Mouse (Mus musculus) layer of hippocampus, adult 2 months (tissue): Measurements from ENCODE around the gene Ston1. TPM values are rescaled to one million over a fixed set of nuclear protein-coding genes. Genes with fewer than 3 reads are reported as not detected.

ENCODE experiments used
- DNase-seq, 2 experiments: peaks; one replicate each; pipeline ENCODE4 v3.0.0; 2022; ENCODE audit warnings: low spot score in 2 of 2
- H3K27ac ChIP-seq: fragments of 200-600 bp; 2 replicates; pipeline ENCODE4 v1.8.1; 2022
- H3K4me3 ChIP-seq: fragments of 200-600 bp; 2 replicates; pipeline ENCODE4 v1.8.1; 2022; ENCODE audit warnings: mild to moderate bottlenecking
- CTCF ChIP-seq: fragments of 200-600 bp; conservative IDR thresholded peaks from 2 replicates; pipeline ENCODE4 v1.8.1; 2022; ENCODE audit warnings: antibody characterized with exemption, mild to moderate bottlenecking, moderate library complexity
- long read RNA-seq, 2 experiments: library from polyadenylated mRNA; stranded (forward); transcript quantifications; one replicate each; pipeline ENCODE4 v2.0.0; 2021; ENCODE audit warnings: borderline mapping rate in 2 of 2
- total RNA-seq, 2 experiments: library from RNA; stranded (reverse); gene quantifications; 2 replicates each; pipeline ENCODE4 v1.2.3; 2021

Gene Ston1
- total RNA-seq, result 10 to 100 TPM; 14.1 to 17.1 TPM
- long read RNA-seq, experiment 1, partial matches to known transcripts, result 0 of 2 reads
- long read RNA-seq, experiment 1, other reads (novel, unspliced or antisense), result 2 of 2 reads
- long read RNA-seq, experiment 2, result 0 reads

DNA sequence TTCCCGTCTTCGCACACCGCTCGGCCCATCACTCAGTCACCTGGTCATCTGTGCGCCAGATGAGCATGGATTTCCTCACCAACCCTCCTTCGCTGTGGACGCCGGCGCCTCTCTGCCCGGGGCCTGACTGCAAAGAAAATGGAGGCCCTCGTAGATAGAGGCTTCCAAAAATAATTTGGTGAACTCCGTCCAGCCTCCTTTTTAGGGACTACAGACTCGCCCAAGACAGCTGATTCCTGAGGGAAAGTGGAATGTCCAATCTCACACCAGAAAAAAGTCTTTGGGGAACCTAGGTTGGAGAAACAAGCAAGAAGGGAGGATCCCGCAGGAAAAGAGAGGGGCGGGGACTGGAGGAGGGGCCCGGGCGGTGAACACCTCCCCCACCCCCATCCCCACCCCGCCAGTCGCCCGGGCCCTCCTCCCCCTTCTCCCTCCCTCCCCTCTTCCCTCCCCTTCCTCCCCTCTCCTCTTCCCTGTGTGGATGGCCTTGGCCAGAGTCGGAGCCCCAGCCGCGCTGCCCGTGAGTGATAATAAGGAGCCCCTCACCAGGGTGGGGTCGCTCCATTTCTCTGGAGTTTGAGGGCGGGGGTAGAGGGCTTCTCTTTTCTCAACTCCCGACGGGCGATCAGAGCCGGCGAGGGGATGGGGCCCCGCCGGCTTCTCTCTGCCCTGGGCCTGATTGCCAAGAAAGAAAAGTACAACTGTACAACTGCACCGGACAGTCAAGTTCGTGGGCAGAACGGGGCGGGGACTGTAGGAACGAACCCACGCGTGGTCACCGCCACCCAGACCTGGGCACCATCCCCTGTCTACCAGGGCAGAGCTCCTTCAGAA, at the start of gene Ston1:
TSS of gene Ston1 (plus strand) at position 463 of the 834 bp plus-strand sequence.
- Histone ChIP-seq H3K27ac (peak within 1 kb of the TSS; percentile 85), H3K4me3 (peak within 1 kb of the TSS; percentile 82)
- no peak; the same call in 1 of the 2 replicates for TF ChIP-seq CTCF
- no peak for DNase-seq

DNA sequence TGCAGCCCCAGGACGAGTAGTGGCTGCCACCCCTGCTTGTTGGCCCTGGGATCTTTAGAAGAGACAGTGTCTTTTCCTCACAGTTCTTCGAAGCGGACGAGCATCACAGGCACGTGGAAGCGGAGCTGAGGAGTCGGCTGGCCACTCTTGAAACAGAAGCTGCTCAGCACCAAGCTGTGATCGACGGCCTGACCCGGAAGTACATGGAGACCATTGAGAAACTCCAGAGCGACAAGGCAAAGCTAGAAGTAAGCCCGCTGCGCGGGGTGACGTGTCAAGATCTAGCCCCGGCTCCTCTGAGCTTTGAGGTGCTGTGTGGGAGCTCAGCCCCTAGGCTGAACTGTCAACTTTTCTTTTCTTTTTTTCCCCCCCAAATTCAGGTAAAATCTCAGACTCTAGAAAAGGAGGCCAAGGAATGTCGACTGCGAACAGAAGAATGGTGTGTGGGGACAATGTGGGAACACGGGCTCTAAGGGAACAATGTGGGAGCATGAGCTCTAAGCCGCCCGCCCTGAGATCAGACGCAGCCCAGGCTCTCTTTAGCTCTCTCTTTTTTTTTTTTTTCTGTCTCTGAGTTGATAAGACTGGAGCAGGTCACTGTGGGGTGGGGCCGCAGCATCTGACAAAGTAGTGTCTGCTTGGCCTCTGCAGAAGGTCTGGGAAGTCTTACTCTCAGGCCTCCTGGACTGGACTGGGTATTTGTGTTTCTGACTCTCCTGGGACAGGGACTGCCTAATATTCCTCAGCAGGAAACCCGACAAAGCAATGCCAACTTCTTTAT, 47.9 kb upstream of the Ston1 start:
- DNase-seq, result no peak
- no peak for TF ChIP-seq CTCF

DNA sequence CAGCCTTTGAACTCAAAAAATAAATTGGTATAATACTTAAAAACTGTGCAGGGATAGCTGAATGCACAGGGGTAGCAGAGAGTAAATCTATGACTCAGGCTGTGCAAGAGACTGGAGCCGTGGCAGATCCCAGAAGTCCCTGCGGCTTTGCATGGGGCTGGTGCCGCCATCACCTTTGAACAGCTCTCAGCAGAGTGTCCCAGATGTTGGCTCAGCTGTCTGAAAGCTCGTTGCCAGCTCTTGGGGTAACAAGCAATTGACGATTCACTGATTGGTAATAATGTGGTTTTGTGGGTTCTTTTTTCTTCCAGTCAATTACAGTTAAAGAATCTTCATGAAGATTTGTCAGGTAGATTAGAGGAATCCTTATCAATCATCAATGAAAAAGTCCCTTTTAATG, 47.1 kb upstream of the Ston1 start:
- DNase-seq, result no peak
- TF ChIP-seq CTCF, result no peak
- Histone ChIP-seq H3K4me3 (no peak overlapping the region), H3K27ac (peak overlapping the region; percentile 63; the same call in 1 of the 2 replicates)

More for the DNA sequence above, 47.9 kb upstream of the Ston1 start:
- Histone ChIP-seq H3K27ac (peak overlapping the region; percentile 63; the same call in 1 of the 2 replicates), H3K4me3 (no peak overlapping the region)

DNA sequence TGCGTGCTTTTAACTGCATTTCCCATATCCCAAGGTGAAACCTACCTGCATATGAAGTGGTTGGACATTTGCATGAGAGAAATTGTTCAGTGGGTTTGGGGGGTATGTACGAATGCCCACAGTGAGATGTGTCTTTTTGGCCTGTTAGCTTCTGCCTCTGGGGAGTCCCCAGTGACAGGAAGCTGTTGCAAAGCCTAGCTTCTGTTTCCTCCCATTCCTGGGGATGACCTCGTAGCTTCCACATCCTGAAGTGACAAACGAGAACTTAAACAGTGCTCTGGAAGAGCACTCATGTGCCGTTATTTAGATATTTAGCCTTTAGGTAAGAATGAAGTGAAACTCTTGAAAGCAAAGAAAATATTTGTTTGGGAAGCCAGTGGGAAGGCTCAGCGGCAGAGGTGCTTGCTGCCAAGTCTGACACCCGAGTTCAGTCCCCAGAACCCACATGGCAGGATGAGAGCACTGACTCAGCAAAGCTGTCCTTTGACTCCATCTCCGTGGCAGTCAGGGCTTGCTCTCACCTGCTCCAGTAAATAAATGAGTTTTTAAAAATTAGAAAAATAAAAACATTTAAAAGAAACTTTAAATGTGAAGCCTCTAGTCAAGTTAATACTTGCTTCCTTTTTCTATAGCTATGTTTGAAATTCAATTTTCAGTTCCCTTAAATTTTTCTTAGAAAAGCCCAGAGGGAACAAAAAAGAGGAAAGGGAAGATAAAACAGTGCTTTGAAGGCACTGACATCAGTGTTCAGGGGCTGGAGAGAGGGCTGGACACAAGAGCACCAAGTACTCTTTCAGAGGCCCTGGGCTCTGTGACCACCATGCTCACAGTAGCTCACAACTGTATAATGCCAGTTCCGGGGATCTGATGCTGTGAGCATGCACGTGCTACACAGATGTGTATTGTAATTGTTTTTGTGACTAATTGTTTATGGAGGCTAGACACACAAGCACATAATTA, 46.2 kb upstream of the Ston1 start:
- no peak for DNase-seq
- peak overlapping the region; percentile 63 for H3K27ac ChIP-seq
- TF ChIP-seq CTCF, result no peak
- H3K4me3 ChIP-seq, result no peak overlapping the region

DNA sequence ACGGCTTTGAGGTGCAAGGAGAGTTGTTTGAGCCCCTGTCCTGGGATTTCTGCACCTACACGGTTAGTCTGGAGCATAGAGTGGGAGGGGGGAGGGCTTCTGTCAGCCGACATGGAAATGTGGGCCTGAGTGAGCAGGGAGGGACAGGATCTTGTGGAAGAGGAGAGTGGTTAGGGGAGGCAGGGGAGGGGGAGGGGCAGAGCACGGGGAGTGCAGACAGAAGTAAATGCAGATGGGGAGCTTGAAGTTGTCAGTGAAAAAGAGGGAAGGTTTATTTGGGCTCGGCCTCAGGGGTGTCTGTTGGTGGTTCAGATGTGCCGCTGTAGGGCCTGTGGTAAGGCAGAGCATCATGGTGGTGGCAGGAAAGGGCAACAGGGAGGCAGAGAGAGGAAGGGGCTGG, 44.9 kb upstream of the Ston1 start:
- no peak for TF ChIP-seq CTCF
- Histone ChIP-seq H3K27ac (peak overlapping the region; percentile 67; the same call in 1 of the 2 replicates), H3K4me3 (no peak overlapping the region)
- no peak for DNase-seq

DNA sequence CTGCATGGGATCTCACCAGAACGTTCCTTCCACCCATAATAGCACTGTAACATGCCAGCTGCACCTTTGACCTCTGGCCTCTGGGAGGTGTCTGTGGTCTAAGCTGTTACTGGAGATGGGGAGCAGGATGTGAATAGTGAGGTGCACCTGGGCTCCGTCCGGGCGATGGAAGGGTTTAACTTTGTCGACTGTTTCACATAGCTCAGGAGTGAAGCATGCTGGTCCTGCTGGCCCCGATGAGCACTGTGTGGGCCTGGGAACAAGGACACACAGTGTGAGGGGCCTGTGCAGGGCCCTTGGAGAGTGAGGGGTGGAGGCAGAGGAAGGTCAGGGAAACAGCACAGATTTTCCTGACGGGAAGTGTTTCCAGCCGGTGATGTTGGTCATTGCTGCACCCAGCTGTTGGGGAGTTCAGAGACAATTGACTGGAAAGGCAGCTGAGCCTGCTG, 44.5 kb upstream of the Ston1 start:
- H3K27ac ChIP-seq, result peak overlapping the region; percentile 67; the same call in 1 of the 2 replicates
- no peak for DNase-seq
- no peak overlapping the region for H3K4me3 ChIP-seq
- TF ChIP-seq CTCF, result no peak

DNA sequence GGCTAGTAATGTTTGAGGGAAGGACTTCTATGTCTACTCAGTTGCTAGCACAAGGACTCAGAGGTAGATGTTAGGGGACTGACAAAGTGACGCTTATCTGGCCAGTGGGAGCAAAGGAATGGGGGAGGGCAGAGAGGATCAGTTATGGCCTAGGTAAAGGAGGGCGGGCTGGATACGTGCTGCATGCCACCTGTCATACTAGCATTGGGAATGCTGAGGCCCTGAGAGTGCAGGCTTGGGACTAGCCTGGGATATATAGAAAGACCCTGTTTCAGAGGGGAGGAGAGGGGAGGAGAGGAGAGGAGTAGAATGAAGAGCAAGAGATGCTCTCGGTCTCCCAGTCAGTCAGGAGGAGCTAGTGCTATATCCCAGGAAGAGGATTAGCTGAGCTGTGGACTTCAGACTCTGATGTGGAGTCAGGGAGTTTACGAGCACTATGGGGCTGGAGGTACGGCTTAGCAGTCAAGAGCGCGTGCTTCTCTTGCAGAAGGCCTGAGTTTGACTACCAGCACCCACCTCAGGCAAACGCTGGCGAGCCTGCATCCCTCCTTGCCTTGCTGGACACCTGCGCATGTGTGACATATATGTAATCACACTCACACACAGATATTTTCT, 43.9 kb upstream of the Ston1 start:
- peak overlapping the region; percentile 67; the same call in 1 of the 2 replicates for H3K27ac ChIP-seq
- no peak for DNase-seq
- TF ChIP-seq CTCF, result no peak
- H3K4me3 ChIP-seq, result no peak overlapping the region

DNA sequence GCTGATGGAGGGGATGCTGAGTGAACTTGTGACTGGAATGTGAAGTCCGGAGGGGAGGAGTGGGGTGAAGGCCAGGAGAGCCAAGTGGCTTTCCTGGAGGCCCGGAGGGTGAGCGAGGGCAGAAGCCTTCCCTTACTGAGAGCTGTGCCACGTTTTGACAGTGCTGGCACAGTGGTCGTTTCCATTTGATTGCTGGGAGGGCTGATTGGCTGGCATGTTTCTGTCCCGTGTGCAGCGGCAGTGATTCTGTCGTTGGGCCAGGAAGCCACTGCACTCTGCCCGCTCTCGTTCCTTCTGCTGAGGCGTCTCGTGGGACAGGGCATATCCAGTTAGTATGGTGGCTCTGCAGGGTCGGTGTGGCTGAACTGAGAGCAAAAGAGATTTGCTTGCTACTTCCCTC, 41.3 kb upstream of the Ston1 start:
- Histone ChIP-seq H3K4me3 (no peak overlapping the region), H3K27ac (no peak overlapping the region)
- TF ChIP-seq CTCF, result no peak
- DNase-seq, result no peak

DNA sequence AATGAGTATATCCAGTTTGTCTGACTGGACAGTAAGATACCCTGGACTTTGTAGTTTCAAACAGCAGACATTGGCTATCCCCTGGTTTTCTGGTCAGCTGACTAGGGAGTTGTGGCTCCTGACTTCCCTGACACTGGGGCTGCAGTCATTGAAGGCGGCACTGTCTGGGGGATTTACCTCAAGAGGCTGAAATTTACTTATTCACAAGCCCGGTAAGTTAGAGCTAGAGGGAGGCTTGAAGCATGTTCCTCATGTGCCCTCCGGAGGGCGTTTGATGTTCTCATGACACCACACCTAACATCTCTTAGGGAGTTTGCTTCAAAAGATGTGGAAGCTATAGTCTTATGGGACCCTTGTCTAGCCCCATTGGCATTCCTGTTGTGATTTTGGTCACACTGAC, 40.8 kb upstream of the Ston1 start:
- H3K27ac ChIP-seq, result no peak overlapping the region
- TF ChIP-seq CTCF, result peak; percentile 30
- no peak overlapping the region for H3K4me3 ChIP-seq
- DNase-seq, result no peak

DNA sequence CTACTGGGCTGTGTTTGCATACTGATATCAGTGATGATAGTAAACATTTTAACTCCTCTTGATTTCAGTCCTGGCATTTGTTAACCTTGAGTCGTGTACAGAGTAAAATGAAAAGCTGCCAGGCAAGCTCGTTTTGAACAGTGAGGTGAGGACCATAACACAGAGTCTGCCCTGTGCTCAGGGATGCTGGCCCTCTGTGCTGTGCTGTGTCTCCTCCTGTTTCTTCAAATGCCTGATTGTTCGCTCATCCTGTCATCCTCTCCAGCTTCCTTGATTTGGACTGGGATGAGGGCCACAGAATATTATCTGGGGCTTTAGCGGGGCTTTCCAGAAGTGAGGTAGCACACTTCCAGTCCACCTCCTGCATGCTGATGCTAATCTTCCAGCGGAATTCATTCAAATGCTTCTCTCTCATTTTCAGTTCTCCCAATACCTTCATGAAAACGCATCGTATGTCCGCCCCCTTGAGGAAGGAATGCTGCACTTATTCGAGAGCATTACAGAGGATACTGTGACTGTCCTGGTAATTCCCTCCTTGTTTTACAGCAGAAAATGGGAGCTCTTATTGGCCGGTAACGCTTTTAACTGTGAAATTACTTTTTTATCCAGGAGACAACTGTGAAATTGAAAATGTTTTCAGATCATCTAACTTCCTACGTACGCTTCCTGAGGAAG, 39.2 kb upstream of the Ston1 start:
- peak overlapping the region; percentile 54 for H3K27ac ChIP-seq
- TF ChIP-seq CTCF, result peak; percentile 84
- DNase-seq, result peak; percentile 48 to 68
- no peak overlapping the region for H3K4me3 ChIP-seq

DNA sequence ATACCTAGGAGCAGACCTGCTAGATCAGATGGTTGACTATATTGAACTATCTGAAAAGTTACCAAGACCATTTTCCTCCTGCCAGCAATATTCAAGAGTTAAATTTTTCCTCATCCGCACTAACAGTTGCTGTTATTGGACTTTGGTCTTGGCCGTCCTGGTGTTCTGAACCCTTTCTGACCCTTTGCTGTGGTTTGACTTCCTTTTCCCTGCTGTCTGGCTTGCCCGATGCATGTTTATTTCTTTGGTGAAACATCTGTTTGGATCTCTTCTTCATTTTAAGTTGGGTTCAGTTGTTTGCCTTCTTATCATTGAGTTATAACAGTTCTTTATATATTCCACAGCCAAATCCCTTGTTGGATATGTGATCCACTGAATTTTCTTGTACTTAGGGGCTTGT, 33.9 kb upstream of the Ston1 start:
- H3K27ac ChIP-seq, result no peak overlapping the region
- no peak for TF ChIP-seq CTCF
- no peak for DNase-seq
- no peak overlapping the region for H3K4me3 ChIP-seq
